Mouse (Mus musculus) kidney, adult 2 months (tissue): Measurements from ENCODE around the gene Mcts2.

Source experiments
- CTCF ChIP-seq: fragments of 200-500 bp; conservative IDR thresholded peaks from 2 replicates; pipeline ENCODE4 v1.5.1; 2011; ENCODE audit warnings: low read depth, mild to moderate bottlenecking, control low read depth, low read length, moderate library complexity, mixed read lengths; ENCODE audit not compliant: insufficient read depth, insufficient read length
- POLR2A ChIP-seq: fragments of 200-500 bp; IDR thresholded peaks from one replicate; pipeline ENCODE4 v1.6.1; 2011; ENCODE audit warnings: low read depth, low read length, control low read depth

DNA sequence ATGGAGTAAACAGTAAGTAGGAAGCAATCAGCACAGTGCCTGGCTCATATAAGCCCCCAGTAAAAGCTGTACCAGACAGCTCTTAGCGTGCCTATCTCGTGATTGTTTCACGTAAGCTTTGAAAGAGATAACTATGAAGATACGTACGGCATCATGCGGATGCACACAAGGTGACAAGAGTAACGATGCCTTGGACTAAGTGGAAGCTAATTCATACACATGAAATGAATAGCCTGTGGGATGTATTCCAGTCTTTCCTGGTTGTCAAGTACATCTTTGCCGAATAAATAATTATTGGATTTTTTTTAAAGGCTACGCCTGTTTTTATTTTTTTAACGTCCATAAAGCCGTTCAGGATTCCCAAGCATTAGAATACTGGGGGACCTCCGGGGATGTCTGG is 436 bp upstream of the Mcts2 start:
- no peak for TF ChIP-seq CTCF
- no peak for TF ChIP-seq POLR2A
